ENCODE assay signal across 8 mouse cellular contexts in genomic region chr19:57272824-57273613, GRCm38 (mm10). TPM values are rescaled to one million over a fixed set of nuclear protein-coding genes. Genes with fewer than 3 reads are reported as not detected.
A peak's percentile ranks its signal among the peaks of the same experiment; 100 is the strongest.
DNase-seq lines count a peak whose midpoint lies in the region; ATAC-seq lines count a peak whose summit lies in the region.

No protein-coding gene starts in this region.

- peak; percentile 59; the same call in 1 of the 2 replicates for ATAC-seq in limb, embryonic 15.5 days (ENCODE audit: insufficient number of reproducible peaks, low FRiP score, low TSS enrichment, low read depth)

- H3K4me2 ChIP-seq in limb, embryonic 15.5 days, result peak overlapping the region; percentile 22

- WGBS in limb, embryonic 15.5 days, result 26% methylated on average over 13 of the region's 13 CpGs

- H3K4me3 ChIP-seq in limb, embryonic 15.5 days, result peak overlapping the region; percentile 1; the same call in 1 of the 2 replicates

- no peaks in the 10 kb centered on the region for H3K9me3 ChIP-seq in limb, embryonic 15.5 days

- H3K27me3 ChIP-seq in limb, embryonic 15.5 days, result no peaks in the 10 kb centered on the region

- H3K36me3 ChIP-seq in limb, embryonic 15.5 days, result no peaks in the 10 kb centered on the region

- no peak overlapping the region for H3K9ac ChIP-seq in limb, embryonic 15.5 days

- H3K27ac ChIP-seq in limb, embryonic 15.5 days, result peak overlapping the region; percentile 84

- DNase-seq in ovary, adult 18-20 months (ENCODE audit: low spot score), result peak; percentile 62
- DNase-seq in ovary, postnatal 14 days (ENCODE audit: low spot score), result no peak
- DNase-seq in cerebellum, adult 11-12 months, result peak; percentile 81
- DNase-seq in gastrocnemius, postnatal 10 days, result peak; percentile 38
- DNase-seq in kidney, adult 18-20 months, result peak; percentile 84
- DNase-seq in naive thymus-derived CD4-positive, alpha-beta T cell, adult 2 months (ENCODE audit: low read depth), result peak; percentile 50
- DNase-seq in thymus, postnatal 4 days, result peak; percentile 52

- peaks cover 54% of the 10 kb centered on the region for H3K4me1 ChIP-seq in limb, embryonic 15.5 days

RNA-seq across cellular contexts. Expression of gene Ablim1, which starts 41.7 kb away (rescaled TPM):
- 10 to 100 TPM; 42.8 to 52.0 TPM for total RNA-seq in gastrocnemius, postnatal 10 days (2021)
- polyA plus RNA-seq in limb, embryonic 15.5 days (2015; fragmentation: Nextera tagmentation; extraction: Ambion mirVana), result 105 and 116 TPM in 2 replicates
